Mouse (Mus musculus): ENCODE measurements around the gene Tagap. TPM values are rescaled to one million over a fixed set of nuclear protein-coding genes. Genes with fewer than 3 reads are reported as not detected.
"Not testable (repeated sequence)": the region's sequence is repeated elsewhere in the genome, so short reads cannot be mapped to it uniquely, and the experiment has no call there.

The Tagap gene
- total RNA-seq, 4 experiments from 2014 or later, result 1.9 to 2.4 (median 2.1) TPM

DNA sequence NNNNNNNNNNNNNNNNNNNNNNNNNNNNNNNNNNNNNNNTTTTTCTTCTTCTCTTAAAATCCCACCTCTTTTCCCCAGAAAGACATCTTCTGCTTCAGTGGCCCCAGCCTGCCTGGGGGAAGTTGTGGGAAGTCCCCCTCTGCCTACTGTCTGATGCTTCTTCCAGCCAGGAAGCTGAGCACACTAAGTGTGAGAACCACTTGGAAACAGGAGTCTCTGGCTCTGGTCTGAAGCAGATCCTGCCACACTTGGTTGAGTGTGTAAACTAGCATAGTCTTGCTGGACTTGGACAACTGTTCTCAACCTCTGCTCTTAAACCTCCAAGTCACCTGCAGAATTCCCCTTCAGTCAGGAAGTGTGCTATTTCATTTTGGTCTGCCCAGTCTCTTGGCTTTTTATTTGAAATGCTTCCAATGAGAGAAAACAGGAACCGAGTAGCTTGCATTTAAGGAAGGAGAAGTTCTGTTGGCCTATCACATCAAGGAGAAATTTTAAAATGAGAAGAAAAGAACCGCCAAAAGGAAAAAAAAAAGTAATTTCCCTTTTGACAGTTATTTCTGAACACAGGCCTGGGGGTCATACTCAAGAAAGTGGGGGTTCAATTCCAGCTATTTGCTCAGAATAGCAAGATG lies 11.1 kb upstream of the Tagap start:
- no peak for DNase-seq (ENCODE audit: low spot score in 2 of 2)

DNA sequence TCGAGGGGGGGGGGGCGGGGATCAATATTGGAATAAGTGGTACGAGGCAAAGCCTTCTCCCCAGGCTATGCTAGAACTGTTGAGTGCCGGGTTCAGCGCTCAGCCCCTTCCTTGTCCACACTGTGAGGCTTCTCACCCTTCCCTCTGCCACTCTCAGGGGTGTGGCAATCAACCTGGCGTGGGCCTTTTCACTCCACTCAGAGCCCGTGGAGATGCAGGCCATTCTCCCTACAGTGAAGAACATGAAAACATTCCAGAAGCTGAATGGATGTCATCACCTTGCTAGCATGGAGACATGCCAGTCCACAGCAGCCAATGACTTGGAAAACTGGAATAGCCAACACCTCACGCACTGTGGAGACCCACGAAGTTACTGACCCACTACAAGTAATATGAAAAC lies 10.0 kb upstream of the Tagap start:
- DNase-seq (ENCODE audit: low spot score in 2 of 2), result no peak

DNA sequence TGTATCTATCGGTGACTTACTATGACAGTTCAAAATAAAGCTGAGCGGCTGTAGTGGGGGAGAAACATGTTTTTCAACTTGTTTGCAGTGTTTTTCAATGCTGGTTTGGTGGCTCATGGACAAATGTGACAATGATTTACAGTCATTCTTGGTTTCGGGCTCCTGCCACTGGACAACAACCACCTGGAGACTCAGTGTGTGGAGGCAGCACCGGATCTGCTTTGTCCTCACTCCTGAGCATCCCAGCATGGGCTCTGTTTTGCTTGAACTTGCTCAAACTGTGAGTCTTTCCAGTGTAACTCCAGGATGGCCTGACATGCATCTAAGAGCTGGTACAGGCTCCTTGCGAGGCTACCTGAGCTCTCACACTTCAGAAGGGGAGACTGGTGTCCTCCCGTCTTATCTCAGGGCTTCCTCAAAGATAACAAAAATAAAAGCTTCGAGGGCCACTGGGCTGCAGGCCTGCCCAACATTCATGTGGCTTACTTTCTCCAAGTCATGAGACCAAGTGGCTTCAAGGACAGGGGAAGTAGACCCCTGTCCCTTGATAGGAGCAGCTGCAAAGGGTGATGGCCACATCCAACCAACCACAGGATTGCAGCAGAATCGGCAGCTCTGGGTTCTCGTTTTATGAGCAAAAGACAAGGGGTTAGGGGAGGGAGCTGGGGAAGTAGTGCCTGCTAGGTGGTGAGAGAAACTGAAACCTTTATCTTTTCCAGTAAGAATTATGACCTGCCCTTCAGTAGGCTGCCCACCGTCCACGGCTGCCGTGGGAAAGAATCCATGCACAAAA lies 8.8 kb upstream of the Tagap start:
- DNase-seq (ENCODE audit: low spot score in 2 of 2), result no peak

DNA sequence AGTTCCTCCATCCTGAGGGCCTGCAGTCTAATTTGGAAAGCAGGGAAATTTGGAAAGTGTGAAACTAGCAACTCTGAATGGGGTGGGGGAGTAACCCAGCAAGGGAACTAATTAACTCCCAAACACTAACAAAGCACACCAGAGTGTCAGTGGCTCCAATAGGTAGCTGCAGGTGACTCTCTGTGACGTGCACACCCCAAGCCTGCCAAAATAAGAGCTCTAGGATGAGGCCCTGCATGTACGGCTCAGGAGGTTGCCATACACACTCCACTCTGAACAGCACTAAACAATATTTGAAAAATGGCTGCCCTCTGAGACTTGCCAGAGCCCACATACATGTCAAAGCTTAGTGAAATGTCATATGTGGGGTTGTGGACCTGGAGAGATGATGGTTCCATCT lies 7.4 kb upstream of the Tagap start:
- DNase-seq (ENCODE audit: low spot score in 2 of 2), result no peak

DNA sequence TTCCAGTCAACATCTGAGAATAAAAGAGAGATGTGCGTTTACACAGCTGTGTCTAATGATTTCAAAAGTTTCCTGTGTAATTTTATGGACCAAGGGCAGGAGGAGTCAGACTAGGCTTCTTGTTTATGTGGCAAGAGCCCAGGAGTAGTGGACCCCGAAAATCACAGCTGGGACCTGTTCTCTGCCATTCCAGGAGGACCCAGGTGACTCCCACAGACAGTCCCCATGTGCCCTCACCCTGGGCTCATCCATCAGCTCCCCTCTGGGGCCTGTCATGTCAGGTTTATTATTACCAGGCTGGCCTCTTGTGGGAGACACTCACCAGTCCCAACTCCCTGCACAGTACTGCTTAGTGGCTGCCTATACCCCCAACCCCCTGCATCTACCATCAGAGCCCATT lies 6.6 kb upstream of the Tagap start:
- DNase-seq (ENCODE audit: low spot score in 2 of 2), result no peak

DNA sequence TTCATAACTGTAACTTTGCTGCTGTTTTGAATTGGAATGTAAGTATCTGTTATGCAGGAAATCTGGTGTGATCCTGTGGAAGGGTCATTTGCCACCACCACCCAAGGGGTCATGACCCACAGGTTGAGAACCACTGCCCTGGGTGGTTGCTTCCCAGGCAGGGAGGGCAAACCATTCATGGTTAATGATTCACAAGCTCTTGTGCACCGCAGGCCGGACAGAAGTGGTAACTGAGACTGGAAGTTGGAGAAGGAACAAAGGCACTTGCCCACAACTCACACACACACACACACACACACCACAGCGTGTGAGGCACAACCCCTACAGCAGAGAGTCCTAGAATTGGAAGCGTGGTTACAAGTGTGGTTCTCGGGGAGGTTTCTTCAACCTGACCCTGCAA lies 3.2 kb upstream of the Tagap start:
- no peak for DNase-seq (ENCODE audit: low spot score in 2 of 2)

DNA sequence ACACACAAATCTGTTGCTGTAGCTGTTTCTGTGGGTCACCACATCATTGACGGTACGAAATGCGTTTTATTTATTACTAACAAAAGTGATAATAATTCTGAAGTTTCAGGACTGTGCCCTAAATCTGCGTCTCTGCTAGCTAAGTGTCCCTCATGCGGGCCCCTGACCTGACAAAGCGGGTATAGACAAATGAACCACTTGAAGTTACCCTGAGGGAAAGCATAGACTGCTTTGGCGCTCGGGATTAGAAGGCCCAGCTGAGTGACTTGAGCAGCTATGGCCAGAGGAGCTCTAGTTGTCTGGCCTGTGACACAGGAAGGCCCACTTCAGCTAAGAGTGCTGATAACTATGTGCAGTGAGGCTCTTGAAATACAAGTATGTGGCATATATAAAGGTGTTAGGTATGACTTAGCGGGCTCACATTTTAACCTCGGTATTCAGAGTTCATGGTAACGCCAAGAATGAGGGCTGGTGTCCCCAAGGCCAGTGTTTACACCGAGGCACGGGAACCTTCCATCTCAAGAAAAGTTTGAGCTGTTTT lies 1.5 kb upstream of the Tagap start:
- no peak for DNase-seq (ENCODE audit: low spot score in 2 of 2)

DNA sequence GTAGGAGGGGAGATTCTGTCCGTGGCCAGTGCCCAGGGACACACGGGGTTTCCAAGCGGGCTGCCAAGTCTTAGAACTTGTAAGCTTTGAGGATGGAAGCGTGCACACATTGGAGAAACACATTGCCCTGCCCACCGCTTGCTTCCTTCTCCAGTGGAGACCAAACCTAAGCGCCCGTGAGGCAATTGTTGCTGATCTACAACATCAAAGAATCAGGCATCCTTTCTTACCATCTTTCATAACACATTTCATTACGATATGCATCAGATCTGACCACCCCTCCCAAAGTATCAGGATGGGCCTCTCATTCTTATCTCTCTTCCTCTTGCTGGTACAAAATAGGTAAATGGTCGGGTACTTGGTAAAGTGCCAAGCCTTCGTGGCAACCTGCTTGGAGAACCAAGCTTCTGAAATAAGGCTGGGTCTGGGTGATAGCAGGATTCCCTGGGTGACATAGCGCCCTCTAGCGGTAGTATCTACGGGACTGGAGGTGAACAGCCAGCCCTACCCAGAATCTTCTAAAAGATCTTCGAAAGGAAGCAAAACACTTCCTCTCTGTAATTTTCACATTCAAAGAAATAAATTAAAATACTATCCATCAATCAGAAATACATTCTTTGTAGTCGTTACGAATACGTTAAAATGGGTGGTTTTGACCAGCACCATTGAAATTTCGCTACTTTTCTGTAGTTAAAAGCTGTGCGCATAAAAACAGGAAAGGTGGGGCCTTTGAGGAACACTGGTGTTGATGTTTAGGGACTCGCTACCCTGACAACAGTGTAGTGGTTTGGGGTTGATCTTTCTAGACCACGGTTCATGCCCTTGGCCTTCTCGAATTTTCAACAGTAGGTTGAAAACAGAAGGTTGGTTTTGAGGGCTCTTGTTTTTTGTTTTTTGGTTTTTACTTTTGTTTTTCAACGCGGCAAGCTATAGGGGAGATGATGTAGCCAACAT lies 2.1 kb downstream of the Tagap start:
- DNase-seq (ENCODE audit: low spot score in 2 of 2), result peak; percentile 26 to 33

DNA sequence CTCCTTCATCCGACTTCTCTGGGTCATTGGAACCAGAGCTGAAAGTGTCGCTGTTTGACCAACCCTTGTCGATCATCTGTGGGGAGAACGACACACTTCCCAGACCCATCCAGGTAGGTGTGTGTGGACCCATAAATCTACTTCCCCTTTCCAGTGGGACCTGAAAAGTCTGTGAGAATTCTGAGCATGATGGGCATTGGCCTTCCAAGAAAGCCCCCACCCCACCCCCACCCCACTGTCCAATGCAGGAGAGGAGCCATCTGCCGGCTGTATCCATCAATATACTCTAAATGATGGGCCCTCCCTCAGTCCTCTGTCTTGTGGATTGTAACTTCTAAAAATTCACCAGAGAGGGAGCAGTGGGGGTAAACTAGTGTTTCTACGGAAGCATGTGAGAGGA lies 2.9 kb downstream of the Tagap start:
- no peak for DNase-seq (ENCODE audit: low spot score in 2 of 2)

DNA sequence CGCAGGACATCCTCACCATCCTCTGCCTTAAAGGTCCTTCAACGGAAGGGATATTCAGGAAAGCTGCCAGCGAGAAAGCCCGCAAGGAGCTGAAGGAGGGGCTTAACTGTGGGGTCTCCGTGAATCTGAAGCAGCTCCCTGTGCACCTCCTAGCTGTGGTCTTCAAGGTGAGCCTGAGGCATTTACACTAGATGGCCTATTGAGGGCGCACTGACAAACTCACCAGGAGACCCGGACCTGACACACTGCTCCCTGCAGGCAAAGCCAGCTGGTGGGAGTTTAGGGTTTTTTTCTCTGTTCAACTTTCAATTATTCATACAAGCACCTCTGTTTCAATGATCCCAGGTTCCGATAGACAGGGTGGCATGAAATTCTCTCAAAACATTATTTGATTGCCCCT lies 3.5 kb downstream of the Tagap start:
- no peak for DNase-seq (ENCODE audit: low spot score in 2 of 2)

DNA sequence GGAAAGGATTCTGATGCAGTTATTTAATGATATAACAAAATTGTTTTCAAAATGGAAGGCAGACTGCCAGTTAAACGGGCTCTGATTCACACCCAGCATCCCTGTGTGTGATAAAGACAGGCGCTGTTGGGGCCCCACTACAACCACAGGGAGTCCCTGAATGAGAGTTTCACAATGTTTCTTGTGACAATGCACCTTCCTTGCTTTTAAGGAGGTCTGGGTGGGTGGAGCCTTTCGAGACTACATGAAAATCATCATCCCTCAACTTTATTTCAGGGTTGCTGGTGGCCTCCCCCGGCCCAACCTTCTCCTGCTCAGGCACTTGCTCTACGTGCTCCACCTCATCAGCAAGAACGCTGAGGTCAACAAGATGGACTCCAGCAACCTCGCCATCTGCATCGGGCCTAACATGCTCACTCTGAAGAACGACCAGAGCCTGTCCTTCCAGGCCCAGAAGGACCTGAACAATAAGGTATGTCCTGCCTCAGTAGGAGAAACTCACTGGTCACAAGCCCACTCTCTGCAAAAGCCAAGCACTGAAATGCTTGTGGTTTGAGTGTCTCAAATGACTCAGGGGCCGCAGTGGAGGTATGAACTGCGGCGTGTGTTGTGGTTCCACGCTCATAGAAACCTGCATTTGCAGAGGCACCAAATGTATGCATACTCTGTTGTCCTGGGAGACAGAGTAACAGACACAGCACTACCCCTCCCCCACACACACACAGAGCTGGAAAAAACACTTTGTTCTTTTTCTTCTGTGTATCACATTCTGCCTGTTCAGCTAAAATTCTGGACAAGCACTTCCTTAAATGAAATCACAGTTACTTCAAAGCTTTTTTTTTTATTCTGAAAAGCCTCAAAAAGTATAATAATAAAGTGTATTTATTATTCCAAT lies 5.5 kb downstream of the Tagap start:
- no peak for DNase-seq (ENCODE audit: low spot score in 2 of 2)

DNA sequence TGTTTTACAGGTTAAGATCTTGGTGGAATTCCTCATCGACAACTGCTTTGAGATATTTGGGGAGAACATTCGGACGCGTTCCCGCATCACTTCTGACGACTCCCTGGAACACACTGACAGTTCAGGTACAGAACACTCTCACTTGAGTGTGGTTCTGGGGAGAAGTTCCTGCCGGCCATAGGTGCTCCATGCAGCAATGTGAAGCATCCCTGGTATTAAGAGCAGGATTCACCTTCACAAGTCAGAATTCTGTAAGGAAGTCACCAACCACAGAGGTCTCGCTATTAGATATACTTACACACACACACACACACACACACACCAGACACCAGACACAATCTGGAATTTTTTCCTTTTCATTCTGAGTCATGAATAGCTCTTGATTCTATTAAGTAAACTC lies 6.3 kb downstream of the Tagap start:
- not testable (repeated sequence) for DNase-seq (ENCODE audit: low spot score in 2 of 2)

DNA sequence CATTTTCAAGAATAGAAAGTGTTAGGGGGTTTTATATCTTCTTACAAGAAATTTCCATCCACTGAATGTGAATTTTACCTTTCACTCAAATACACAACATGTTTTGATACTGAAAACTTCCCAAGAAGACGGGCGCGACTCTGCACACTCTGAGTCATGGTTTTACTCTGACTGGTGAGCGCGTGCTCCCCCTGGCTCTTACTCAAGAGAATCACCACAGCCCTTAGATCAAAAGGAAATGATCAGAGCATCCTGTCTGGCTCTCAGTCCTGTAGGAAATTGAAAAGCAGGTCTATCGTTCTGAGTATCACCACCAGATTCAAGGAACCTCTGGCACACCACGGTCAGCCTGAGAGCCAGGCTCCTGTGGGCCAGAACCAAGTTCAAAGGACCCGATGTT lies 13.8 kb downstream of the Tagap start:
- no peak for DNase-seq (ENCODE audit: low spot score in 2 of 2)

DNA sequence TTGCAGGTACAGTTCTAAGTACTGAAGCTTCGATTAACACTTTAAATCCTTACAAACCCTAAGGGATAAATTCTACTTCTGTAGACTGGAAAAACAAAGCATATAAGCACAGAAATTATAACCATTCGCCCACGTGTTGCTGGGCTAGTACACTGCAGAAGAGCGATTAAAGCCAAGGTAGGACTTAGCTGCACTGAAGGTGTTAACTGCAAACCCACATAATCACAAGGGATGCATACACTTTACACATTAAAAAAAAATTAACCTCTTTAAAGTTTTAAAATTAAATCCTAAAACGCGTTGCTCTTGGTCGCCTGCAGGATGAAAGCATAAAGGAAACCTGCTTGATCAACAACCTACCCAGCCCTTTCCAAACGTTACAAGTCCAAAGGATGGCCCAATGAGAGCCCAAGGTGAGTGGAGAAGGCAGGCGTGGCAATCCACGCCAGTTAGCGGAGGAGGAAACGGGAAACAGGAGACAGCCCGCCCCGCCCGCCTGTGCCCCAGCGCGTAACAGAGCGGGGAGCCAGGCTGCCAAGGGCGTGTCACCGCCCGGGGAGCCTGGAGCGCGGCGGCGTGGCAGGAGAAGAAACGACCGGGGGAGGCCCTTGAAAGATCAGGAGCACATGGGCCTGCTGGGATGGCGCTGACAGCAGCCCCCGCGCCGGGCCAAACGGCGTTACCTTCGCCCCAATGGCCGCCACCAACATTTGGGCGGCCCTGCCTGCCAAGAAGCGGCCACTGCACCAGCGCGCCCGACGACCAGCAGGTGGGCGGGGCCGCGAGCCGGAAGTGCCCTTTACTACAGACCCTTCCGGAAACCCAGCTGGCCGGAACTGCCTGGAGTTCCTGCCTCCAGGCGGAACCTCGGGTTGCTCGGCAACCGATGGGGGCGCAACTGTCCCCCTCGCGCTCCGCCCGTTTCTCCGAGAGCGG lies 19.6 kb downstream of the Tagap start, which contains the start of gene Rsph3a:
Gene Rsph3a, plus strand, starts transcription at position 498 of the 936 bp plus-strand sequence.
- DNase-seq (ENCODE audit: low spot score in 2 of 2), result peak; percentile 72 to 86

DNA sequence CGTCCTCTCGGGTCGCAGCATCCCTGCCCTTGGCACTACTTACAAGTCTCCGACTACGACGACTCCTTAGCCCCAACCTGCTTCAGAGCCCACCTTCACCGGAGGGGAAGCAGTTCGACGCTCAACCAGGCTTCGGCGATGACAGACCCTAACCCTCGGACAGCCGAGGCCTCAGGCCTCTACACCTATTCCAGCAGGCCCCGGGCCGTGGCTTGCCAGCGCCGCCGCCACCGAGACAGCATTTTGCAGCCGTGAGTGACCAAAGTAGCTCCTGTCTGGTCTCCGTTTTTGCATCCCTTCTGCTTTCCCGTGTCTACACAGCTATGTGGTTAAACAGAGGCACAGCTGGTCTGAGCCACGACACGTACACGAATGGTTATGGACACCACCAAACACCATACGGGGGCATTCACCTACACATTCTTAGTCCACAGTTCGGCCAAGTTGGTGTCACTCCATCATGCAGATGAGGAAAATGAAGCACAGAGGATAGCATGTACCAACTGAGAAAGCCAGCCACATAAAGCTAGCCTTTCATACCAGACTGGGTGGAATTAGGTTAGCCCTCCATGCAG lies 20.3 kb downstream of the Tagap start:
- not testable (repeated sequence) for DNase-seq (ENCODE audit: low spot score in 2 of 2)

DNA sequence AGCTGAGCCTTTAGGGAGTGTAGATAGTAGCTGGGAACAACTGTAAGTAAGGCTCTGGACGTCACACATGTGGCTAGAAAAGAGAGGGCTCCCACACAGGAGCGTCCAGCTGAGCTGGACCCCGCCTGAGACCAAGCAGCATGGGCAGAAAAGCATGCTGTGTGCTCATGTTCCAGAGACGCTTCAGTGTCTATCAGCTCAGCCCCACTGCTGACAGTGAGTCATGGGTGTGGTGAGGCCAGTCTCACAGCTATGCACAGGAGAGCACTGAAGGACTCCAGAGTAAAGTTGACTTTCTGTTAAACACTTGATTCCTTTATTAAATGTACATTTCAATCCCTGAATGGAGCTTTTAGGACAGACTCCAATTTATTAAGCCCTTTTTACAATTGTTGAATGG lies 25.5 kb downstream of the Tagap start:
- not testable (repeated sequence) for DNase-seq (ENCODE audit: low spot score in 2 of 2)

DNA sequence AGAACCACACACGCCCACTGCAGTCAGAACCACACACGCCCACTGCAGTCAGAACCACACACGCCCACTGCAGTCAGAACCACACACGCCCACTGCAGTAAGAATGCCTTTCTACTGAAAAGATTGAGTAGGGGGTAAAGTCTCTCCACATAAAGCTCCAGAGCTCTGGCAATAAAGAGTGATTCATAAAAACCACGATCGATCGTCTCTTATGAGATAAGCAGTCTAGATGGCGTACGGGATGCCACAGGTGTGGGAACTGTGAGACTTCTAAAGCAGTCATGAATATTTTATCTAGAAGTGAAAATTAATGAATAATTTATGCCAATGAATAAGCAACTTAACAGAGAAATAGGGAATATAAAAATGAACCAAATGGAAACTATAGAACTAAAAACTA lies 31.4 kb downstream of the Tagap start:
- not testable (repeated sequence) for DNase-seq (ENCODE audit: low spot score in 2 of 2)

DNA sequence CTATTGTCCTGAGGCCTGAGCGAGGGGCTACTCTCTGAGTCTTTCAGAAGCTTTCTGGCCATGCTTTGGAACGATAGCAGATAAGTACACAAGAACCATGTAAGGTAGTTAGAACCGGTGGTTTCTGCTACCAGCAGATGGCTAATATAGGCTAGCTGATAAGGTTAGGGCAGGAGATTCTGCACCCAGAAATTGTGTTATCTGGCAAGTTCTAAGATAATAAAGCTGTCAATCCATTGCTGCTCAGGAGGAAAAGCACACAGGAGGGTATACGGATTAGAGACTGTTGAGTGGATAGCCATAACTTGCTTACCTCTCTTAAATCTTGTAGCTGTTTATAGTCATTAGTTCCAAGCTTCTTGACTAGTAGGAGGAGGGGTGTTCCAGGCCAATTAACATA lies 37.5 kb downstream of the Tagap start:
- DNase-seq (ENCODE audit: low spot score in 2 of 2), result not testable (repeated sequence)

DNA sequence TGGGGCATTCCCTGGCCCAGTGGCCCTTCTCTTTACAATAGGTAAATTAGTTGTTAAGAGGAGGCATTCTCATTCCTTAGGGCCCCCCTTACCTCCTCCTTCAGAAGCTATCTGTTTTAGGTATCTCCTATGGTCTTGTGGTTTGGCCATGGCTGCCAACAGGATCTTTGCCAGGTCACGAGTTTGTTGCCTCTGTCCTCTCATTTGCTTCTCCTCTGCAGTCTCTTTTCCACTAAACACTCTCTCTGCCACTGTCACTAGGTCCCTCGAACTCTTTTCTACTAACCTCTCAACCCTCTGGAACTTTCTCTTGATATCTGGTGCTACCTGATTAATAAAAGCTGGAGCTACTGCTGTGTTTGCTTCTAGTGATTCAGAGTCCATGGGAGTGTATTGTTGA lies 38.6 kb downstream of the Tagap start:
- not testable (repeated sequence) for DNase-seq (ENCODE audit: low spot score in 2 of 2)

Data from gastrocnemius, adult 8-10 months (tissue).